Mouse (Mus musculus) limb, embryonic 11.5 days (tissue): Measurements from ENCODE around the gene Dmpk. TPM values are rescaled to one million over a fixed set of nuclear protein-coding genes. Genes with fewer than 3 reads are reported as not detected.

ENCODE experiments used
- ATAC-seq: fragments of 200-750 bp; cut with Nextera tagmentation; 2 replicates; pipeline ENCODE4 v1.8.0; 2017; ENCODE audit warnings: low read depth; ENCODE audit not compliant: insufficient number of reproducible peaks, low FRiP score, low TSS enrichment
- DNase-seq: peaks from one replicate; pipeline ENCODE4 v3.0.0-alpha.2; 2015; ENCODE audit warnings: low spot score
- H3K27ac ChIP-seq: fragments of 300-500 bp; sonication (generic); replicated peaks from 2 replicates; pipeline ENCODE4 v1.5.1; 2014; ENCODE audit warnings: low read depth, mild to moderate bottlenecking, low read length
- H3K27me3 ChIP-seq: fragments of 300-500 bp; sonication (generic); 2 replicates; pipeline ENCODE4 v1.6.1; 2014; ENCODE audit warnings: mild to moderate bottlenecking, low read length, mixed read lengths; ENCODE audit not compliant: control insufficient read depth, insufficient read depth
- H3K36me3 ChIP-seq: fragments of 300-500 bp; sonication (generic); 2 replicates; pipeline ENCODE4 v1.6.1; 2014; ENCODE audit warnings: mild to moderate bottlenecking, low read length, moderate library complexity, mixed read lengths; ENCODE audit not compliant: control insufficient read depth, insufficient read depth
- H3K4me1 ChIP-seq: fragments of 300-500 bp; sonication (generic); 2 replicates; pipeline ENCODE4 v1.6.1; 2014; ENCODE audit warnings: low read length, mixed read lengths; ENCODE audit not compliant: control insufficient read depth, insufficient read depth
- H3K4me2 ChIP-seq: fragments of 300-500 bp; sonication (generic); 2 replicates; pipeline ENCODE4 v1.6.1; 2014; ENCODE audit warnings: low read depth, mild to moderate bottlenecking, moderate library complexity; ENCODE audit not compliant: severe bottlenecking
- H3K4me3 ChIP-seq: fragments of 300-500 bp; sonication (generic); 2 replicates; pipeline ENCODE4 v1.5.1; 2014; ENCODE audit warnings: low read depth, low read length
- H3K9ac ChIP-seq: fragments of 300-500 bp; sonication (generic); 2 replicates; pipeline ENCODE4 v1.6.1; 2014; ENCODE audit warnings: mild to moderate bottlenecking, low read length
- H3K9me3 ChIP-seq: fragments of 300-500 bp; sonication (generic); 2 replicates; pipeline ENCODE4 v1.6.1; 2016; ENCODE audit warnings: low read length; ENCODE audit not compliant: control insufficient read depth
- WGBS: fragments of 180-500 bp; shearing (Covaris S2); extraction: QIAGEN DNeasy Blood & Tissue Kit; methylation state at CpG from one replicate; pipeline ENCODE4 v1.1.7; 2014; 5-methylcytosine and 5-hydroxymethylcytosine counted together
- polyA plus RNA-seq: library from polyadenylated mRNA; unstranded; fragments of >200 nt; fragmentation: Nextera tagmentation; extraction: Ambion mirVana; gene quantifications from 2 replicates; pipeline ENCODE4 v1.2.1, GENCODE M21; 2014

Dmpk gene
- polyA plus RNA-seq = 8.6 and 9.2 TPM in 2 replicates

DNA sequence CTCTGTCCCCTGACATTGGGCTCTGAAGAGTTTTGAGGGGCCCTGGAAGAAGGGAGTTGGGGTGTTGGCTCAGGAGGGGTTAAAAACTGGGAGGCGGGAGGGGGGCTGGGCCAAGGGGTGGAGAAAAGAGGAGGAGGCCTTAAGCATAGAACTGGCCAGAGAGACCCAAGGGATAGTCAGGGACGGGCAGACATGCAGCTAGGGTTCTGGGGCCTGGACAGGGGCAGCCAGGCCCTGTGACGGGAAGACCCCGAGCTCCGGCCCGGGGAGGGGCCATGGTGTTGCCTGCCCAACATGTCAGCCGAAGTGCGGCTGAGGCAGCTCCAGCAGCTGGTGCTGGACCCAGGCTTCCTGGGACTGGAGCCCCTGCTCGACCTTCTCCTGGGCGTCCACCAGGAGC, at the start of gene Dmpk:
TSS of gene Dmpk (plus strand) at position 149 of the 400 bp plus-strand sequence.
- Histone ChIP-seq H3K4me1 (peaks cover 21% of the 10 kb centered on the region), H3K4me2 (peak within 1 kb of the TSS; percentile 16; the same call in 1 of the 2 replicates)

DNA sequence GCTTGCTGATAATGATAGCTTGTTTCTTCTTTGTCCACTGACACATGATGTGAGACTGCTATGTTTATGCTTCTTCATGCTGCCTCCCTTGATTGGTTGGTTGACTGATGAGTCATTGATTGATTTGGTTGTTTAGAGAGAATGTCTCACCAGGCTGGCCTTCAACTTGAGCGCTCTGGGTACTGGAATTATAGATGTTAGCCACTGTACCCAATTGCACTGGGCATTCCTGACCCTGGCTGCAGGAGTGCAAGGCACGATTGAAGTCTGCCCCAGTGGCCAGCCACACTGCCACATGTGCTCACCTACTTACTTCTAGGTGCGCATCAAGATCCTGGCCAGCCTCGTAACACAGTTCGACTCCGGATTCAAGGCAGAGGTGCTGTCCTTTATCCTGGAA, 39.0 kb upstream of the Dmpk start:
- no peak for ATAC-seq
- H3K9me3 ChIP-seq = no peaks in the 10 kb centered on the region

More for the DNA sequence above, at the start of gene Dmpk:
- Histone ChIP-seq H3K4me3 (0 out of 2 replicates have a peak within 1 kb of the TSS, but pooled peaks have one; percentile 5), H3K27me3 (no peaks in the 10 kb centered on the region), H3K9me3 (no peaks in the 10 kb centered on the region), H3K9ac (no peak within 1 kb of the TSS; the same call in 1 of the 2 replicates), H3K27ac (no peak within 1 kb of the TSS), H3K36me3 (peaks cover 36% of the 10 kb centered on the region)
- ATAC-seq (0 out of 2 replicates have a peak, but pooled peaks have one; percentile 23), DNase-seq (no peak)
- 41% methylated on average over 10 of the region's 10 CpGs for WGBS

DNA sequence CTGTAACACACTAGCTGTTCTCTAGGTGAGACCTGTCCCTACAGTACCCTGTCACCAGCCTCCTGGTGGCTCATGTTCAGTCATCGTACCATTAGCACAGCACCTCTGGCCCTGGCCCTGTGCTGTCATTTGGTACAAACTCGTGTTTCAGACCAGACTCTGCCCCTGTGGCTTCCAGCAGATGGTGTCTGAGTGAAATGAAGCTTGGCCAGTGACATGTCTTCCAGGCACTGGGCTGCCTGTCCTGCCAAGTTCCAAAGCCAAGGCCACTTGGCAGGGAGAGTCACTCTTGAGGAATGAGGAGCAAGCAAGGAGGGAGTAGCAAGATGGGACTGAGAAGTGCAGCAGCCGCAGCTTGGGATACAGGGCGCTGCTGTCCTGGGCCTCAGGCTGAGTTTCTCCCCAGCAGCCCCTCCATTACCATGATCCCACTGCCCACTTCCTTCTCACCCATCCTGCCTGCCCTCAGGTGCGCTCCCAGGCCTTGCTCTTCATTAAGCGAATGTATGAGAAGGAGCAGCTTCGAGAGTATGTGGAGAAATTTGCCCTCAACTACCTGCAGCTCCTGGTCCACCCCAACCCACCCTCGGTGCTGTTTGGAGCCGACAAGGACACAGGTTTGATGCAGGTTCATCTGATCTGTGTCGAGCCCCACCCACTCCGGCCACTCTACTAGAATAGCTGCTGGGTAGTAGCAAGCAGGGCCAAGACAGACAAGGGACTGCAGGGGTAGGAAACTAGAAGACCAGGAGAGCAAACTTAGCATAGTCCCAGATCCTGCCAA, 37.2 kb upstream of the Dmpk start:
- Histone ChIP-seq H3K9me3 (no peaks in the 10 kb centered on the region), H3K27me3 (no peaks in the 10 kb centered on the region), H3K27ac (no peak overlapping the region), H3K4me3 (no peak overlapping the region), H3K4me1 (no peaks in the 10 kb centered on the region), H3K36me3 (peaks cover 43% of the 10 kb centered on the region), H3K4me2 (no peak overlapping the region), H3K9ac (no peak overlapping the region)
- DNase-seq = no peak
- no peak for ATAC-seq
- WGBS = 91% methylated on average over 11 of the region's 11 CpGs

More for the DNA sequence above, 39.0 kb upstream of the Dmpk start:
- Histone ChIP-seq H3K27ac (no peak overlapping the region), H3K4me3 (no peak overlapping the region), H3K4me1 (no peaks in the 10 kb centered on the region), H3K9ac (no peak overlapping the region), H3K27me3 (no peaks in the 10 kb centered on the region), H3K36me3 (peaks cover 56% of the 10 kb centered on the region), H3K4me2 (no peak overlapping the region)
- DNase-seq = no peak
- 95% methylated on average over 6 of the region's 6 CpGs for WGBS

DNA sequence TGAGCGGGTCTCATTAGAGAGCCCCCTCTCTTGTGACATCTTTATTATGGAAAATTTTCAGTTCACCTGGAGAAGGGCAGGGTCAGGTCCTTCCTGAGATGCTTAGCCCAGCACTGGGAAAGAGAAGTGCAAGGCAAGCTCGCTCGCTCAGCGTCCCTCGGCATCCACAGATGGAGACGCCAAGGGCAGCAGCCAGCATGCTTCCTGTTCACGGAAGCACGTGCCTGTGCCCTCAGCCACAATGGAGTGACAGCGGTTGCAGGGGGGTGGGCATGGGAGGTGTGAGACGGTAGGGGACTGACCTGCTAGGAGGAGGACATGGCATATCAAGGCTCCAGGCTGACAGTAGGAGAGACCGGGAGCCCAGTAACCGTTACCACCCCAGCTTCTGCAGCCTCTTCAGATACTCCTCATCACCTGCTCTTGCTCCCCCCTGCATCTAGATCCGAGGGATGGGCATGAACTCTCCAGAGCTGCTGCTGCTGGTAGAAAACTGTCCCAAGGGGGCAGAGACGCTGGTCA, 35.6 kb upstream of the Dmpk start:
- Histone ChIP-seq H3K27me3 (no peaks in the 10 kb centered on the region), H3K9me3 (no peaks in the 10 kb centered on the region), H3K27ac (no peak overlapping the region), H3K9ac (no peak overlapping the region), H3K4me2 (no peak overlapping the region), H3K36me3 (peaks cover 44% of the 10 kb centered on the region), H3K4me3 (no peak overlapping the region), H3K4me1 (no peaks in the 10 kb centered on the region)
- 85% methylated on average over 14 of the region's 14 CpGs for WGBS
- ATAC-seq (no peak), DNase-seq (no peak)

DNA sequence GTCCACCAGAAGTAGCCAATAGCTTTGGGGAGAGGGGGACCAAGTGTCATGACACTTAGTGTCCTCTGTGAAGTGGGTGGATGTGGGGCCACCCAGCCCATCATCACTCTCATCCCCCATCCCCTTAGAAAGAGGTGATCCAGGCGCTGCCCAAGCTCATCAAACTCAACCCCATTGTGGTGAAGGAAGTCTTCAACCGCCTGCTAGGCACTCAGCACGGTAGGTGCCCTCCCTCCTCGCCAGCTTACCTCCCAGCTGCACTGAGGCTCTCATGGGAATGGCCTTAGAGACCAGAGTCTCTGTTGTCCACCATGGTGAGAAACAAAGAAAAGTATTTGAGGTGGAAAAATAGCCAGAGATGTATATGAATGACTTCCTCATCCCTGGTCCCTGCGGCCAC, 34.4 kb upstream of the Dmpk start:
- Histone ChIP-seq H3K4me2 (no peak overlapping the region), H3K27ac (no peak overlapping the region), H3K36me3 (peaks cover 40% of the 10 kb centered on the region), H3K27me3 (no peaks in the 10 kb centered on the region), H3K9me3 (no peaks in the 10 kb centered on the region), H3K4me3 (no peak overlapping the region), H3K4me1 (no peaks in the 10 kb centered on the region), H3K9ac (no peak overlapping the region)
- 94% methylated on average over 5 of the region's 5 CpGs for WGBS
- no peak for ATAC-seq
- DNase-seq = no peak

DNA sequence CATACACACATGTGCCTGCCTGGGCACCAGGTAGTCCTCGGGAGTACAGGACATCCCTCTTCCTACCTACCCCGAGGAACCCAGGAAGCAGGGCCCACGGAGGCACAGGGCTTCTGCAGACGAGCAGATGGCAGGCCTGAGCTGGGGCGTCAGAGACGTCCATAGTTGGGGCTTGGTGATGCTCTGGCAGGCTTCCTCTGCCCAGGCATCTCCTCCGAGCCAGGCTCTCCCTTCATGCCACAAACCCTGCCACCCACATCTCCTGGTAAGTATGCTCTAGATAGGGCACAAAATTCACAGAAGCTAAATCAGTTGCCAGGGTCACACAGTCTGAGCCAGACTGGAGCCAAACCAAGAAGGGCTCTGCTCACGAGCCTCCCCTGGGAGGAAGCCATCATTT, 33.5 kb upstream of the Dmpk start:
- H3K27ac ChIP-seq = no peak overlapping the region
- no peak overlapping the region for H3K9ac ChIP-seq
- H3K4me2 ChIP-seq = no peak overlapping the region
- DNase-seq (no peak), ATAC-seq (no peak)
- WGBS = 92% methylated on average over 8 of the region's 8 CpGs
- H3K9me3 ChIP-seq = no peaks in the 10 kb centered on the region
- H3K27me3 ChIP-seq = no peaks in the 10 kb centered on the region
- no peak overlapping the region for H3K4me3 ChIP-seq
- H3K4me1 ChIP-seq = no peaks in the 10 kb centered on the region
- peaks cover 36% of the 10 kb centered on the region for H3K36me3 ChIP-seq

DNA sequence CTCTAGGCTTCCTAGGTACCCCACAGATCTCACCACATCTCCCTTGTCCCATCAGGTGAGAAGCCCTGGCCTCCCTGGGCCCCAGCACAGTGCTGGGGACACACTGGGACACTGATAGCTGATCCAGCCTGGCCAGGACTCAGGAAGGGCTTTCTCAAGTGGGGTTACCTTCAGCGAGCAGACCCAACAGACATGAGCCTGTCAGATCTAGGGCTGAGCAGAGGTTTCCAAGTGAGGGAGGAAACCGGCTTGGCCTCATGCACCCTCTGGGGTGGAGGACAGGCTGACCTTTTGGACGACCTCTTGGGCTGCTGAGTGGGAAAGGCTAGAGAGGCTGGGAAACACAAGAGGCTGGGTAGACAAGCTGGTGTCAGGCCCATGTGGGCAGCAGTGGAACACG, 32.5 kb upstream of the Dmpk start:
- peaks cover 29% of the 10 kb centered on the region for H3K36me3 ChIP-seq
- no peak overlapping the region for H3K27ac ChIP-seq
- ATAC-seq (no peak), DNase-seq (no peak)
- 82% methylated on average over 4 of the region's 4 CpGs for WGBS
- H3K9ac ChIP-seq = no peak overlapping the region
- H3K4me1 ChIP-seq = no peaks in the 10 kb centered on the region
- H3K27me3 ChIP-seq = no peaks in the 10 kb centered on the region
- H3K4me3 ChIP-seq = no peak overlapping the region
- no peak overlapping the region; the same call in 1 of the 2 replicates for H3K4me2 ChIP-seq
- no peaks in the 10 kb centered on the region for H3K9me3 ChIP-seq

DNA sequence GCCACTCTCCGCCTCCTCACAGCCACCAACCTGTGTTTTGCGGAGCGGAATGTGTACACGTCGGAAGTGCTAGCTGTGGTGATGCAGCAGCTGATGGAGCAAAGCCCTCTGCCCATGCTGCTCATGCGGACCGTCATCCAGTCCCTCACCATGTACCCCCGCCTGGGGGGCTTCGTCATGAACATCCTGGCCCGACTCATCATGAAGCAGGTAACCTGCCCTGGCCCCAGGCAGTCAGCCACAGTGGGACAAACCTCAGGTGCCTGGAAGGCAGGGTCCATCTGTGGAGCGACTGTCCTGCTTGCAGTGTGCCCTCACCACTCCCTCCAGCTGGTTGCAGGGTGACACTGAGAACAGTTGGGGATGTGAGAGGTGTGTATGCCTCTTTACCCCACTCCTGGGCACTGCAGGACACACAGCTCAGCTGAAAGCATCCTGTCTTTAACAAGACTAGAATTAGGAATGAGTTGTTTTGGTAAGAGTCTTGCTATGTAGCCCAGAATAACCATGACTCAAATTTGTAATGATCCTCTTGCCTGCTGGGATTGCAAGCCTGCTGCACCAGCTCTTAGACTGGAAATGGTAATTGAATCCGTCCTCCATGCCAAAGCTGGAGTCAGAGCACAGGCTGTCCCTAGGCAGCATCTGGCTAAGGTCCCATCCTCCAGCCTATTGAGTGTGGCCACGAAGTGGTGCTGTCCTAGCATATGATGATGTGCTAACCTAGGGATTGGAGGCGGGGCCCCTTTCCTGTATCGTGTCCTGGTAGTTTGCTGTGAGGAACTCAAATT, 31.1 kb upstream of the Dmpk start:
- DNase-seq (no peak), ATAC-seq (no peak)
- Histone ChIP-seq H3K36me3 (peaks cover 17% of the 10 kb centered on the region), H3K9ac (no peak overlapping the region), H3K9me3 (no peaks in the 10 kb centered on the region; the same call in 1 of the 2 replicates), H3K4me1 (no peaks in the 10 kb centered on the region), H3K27me3 (no peaks in the 10 kb centered on the region), H3K4me3 (no peak overlapping the region), H3K4me2 (no peak overlapping the region), H3K27ac (no peak overlapping the region)
- WGBS = 90% methylated on average over 15 of the region's 15 CpGs
